Mouse (Mus musculus): ENCODE measurements around the gene Ccr9. TPM values are rescaled to one million over a fixed set of nuclear protein-coding genes. Genes with fewer than 3 reads are reported as not detected.

Ccr9 gene
- polyA plus RNA-seq, 1 experiment: 7.1 TPM

DNA sequence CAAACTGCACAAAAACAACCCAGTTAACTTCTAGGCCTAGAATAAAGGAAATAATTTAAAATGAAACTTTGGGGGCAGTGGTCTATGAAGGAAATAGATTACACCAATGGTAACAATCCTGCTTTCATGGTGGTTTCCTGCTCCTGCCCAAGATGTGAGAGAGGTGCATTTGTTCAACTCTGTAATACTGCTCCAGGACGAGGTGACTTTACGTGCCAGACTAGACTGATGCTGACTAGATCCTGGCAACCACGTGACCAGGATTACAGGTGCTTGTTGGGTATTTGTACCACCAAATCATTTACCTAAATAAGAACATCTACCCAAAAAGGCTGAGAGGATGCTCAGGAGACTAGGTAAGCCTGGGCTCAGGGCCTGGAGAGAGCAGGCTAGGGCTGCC, 133.6 kb downstream of the Ccr9 start:
- no peak for TF ChIP-seq CTCF (IDR thresholded peaks at IDR 0.05; ENCODE audit: extremely low read depth, insufficient read length, insufficient replicate concordance, low read depth, low read length)
- no peak for TF ChIP-seq POLR2A (IDR thresholded peaks at IDR 0.05; ENCODE audit: low read depth, low read length)
- H3K4me1 ChIP-seq (ENCODE audit: control insufficient read depth, insufficient read depth, insufficient read length, low read length): 0 out of 2 replicates have a peak, but pooled peaks cover 6% of the 10 kb centered on the region
- peaks cover 48% of the 10 kb centered on the region for H3K36me3 ChIP-seq (ENCODE audit: control insufficient read depth, insufficient read depth, low read length)
- H3K27me3 ChIP-seq (ENCODE audit: control insufficient read depth, insufficient read depth, low read length): no peaks in the 10 kb centered on the region
- no peak overlapping the region for H3K27ac ChIP-seq (ENCODE audit: insufficient read depth, low read depth, low read length)
- H3K4me3 ChIP-seq (ENCODE audit: low read depth, low read length): no peak overlapping the region
- 86% methylated on average over 3 of the region's 3 CpGs for WGBS

DNA sequence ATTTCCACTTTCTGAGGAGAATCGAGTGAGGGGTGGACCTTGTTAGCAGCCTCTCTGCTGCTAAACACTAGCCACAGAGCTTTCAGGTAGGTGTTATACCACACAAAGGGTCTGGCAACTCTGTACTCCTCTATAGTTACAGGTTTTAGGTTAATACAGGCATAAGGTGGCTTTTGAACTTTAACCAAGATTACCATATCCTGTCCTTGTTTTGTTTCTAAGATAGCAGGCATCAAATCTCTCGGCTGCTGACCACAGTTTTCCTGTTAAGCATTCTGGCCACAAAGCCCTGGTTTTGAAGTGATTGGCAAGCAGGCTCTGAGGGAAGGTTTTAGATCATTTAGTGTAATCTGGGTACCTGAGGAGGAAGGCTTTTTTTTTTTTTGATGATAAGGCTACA, 136.1 kb downstream of the Ccr9 start:
- TF ChIP-seq POLR2A (IDR thresholded peaks at IDR 0.05; ENCODE audit: low read depth, low read length) (no peak), CTCF (IDR thresholded peaks at IDR 0.05; ENCODE audit: extremely low read depth, insufficient read length, insufficient replicate concordance, low read depth, low read length) (no peak)
- 65% methylated on average over 2 of the region's 2 CpGs for WGBS
- H3K36me3 ChIP-seq (ENCODE audit: control insufficient read depth, insufficient read depth, low read length): peaks cover 58% of the 10 kb centered on the region

GRCm38 (mm10) chr9:123814821-123815220, 136.6 kb downstream of the Ccr9 start:
- Histone ChIP-seq H3K4me3 (ENCODE audit: low read depth, low read length) (no peak overlapping the region), H3K27me3 (ENCODE audit: control insufficient read depth, insufficient read depth, low read length) (no peaks in the 10 kb centered on the region), H3K36me3 (ENCODE audit: control insufficient read depth, insufficient read depth, low read length) (peaks cover 58% of the 10 kb centered on the region), H3K4me1 (ENCODE audit: control insufficient read depth, insufficient read depth, insufficient read length, low read length) (0 out of 2 replicates have a peak, but pooled peaks cover 6% of the 10 kb centered on the region), H3K27ac (ENCODE audit: insufficient read depth, low read depth, low read length) (peak overlapping the region; percentile 0; the same call in 1 of the 2 replicates)
- TF ChIP-seq CTCF (IDR thresholded peaks at IDR 0.05; ENCODE audit: extremely low read depth, insufficient read length, insufficient replicate concordance, low read depth, low read length): no peak
- no peak for TF ChIP-seq POLR2A (IDR thresholded peaks at IDR 0.05; ENCODE audit: low read depth, low read length)
- 83% methylated on average over 4 of the region's 4 CpGs for WGBS

More for the DNA sequence above, 136.1 kb downstream of the Ccr9 start:
- Histone ChIP-seq H3K27ac (ENCODE audit: insufficient read depth, low read depth, low read length) (0 out of 2 replicates have a peak overlapping the region, but pooled peaks have one; percentile 3), H3K4me3 (ENCODE audit: low read depth, low read length) (no peak overlapping the region), H3K4me1 (ENCODE audit: control insufficient read depth, insufficient read depth, insufficient read length, low read length) (0 out of 2 replicates have a peak, but pooled peaks cover 6% of the 10 kb centered on the region), H3K27me3 (ENCODE audit: control insufficient read depth, insufficient read depth, low read length) (no peaks in the 10 kb centered on the region)

DNA sequence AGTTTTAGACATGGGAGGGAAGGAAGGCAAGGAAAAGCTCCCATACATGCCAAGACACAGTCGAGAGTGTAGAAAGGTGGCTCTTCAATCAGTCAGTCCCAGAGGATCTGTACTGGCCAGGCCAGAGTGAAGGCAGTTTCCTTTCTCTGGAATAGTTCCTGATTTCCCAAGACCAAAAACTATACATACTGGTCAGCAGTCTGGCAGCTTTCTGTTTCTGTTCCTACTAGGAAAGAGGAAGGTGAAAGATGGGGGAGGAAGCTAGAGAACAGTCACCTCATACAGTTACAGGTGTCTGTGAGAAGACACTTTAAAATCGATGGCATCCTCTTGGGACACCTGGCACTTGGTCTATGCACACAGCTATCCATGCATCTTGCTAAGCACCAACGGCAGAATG, 137.2 kb downstream of the Ccr9 start:
- H3K4me1 ChIP-seq (ENCODE audit: control insufficient read depth, insufficient read depth, insufficient read length, low read length): 0 out of 2 replicates have a peak, but pooled peaks cover 6% of the 10 kb centered on the region
- no peaks in the 10 kb centered on the region for H3K27me3 ChIP-seq (ENCODE audit: control insufficient read depth, insufficient read depth, low read length)
- H3K4me3 ChIP-seq (ENCODE audit: low read depth, low read length): no peak overlapping the region
- H3K36me3 ChIP-seq (ENCODE audit: control insufficient read depth, insufficient read depth, low read length): peaks cover 54% of the 10 kb centered on the region
- WGBS: 80% methylated on average over 3 of the region's 3 CpGs
- TF ChIP-seq POLR2A (IDR thresholded peaks at IDR 0.05; ENCODE audit: low read depth, low read length) (no peak), CTCF (IDR thresholded peaks at IDR 0.05; ENCODE audit: extremely low read depth, insufficient read length, insufficient replicate concordance, low read depth, low read length) (no peak)
- 0 out of 2 replicates have a peak overlapping the region, but pooled peaks have one; percentile 24 for H3K27ac ChIP-seq (ENCODE audit: insufficient read depth, low read depth, low read length)

DNA sequence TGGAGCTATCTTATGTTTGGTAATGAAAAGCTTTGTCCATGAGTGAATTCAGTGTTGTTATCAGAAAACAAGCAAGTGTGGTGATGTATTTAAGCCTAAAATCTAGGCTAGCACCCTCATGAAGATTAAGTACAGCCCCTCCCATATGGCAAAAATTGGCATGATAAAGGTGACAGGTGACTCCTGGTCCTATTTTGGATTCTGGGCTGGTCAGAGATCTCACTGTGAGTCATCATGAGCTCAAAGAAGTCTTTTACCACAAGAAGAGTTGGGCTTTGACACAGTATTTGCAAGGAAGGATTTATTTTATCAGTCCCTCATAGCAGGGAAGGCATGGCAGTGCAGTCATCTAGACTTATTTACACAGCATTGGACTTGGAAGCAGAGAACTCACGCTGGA, 137.8 kb downstream of the Ccr9 start:
- 0 out of 2 replicates have a peak, but pooled peaks cover 6% of the 10 kb centered on the region for H3K4me1 ChIP-seq (ENCODE audit: control insufficient read depth, insufficient read depth, insufficient read length, low read length)
- H3K27ac ChIP-seq (ENCODE audit: insufficient read depth, low read depth, low read length): no peak overlapping the region
- no peak for TF ChIP-seq CTCF (IDR thresholded peaks at IDR 0.05; ENCODE audit: extremely low read depth, insufficient read length, insufficient replicate concordance, low read depth, low read length)
- no peak for TF ChIP-seq POLR2A (IDR thresholded peaks at IDR 0.05; ENCODE audit: low read depth, low read length)
- H3K36me3 ChIP-seq (ENCODE audit: control insufficient read depth, insufficient read depth, low read length): peaks cover 53% of the 10 kb centered on the region
- no peak overlapping the region for H3K4me3 ChIP-seq (ENCODE audit: low read depth, low read length)
- H3K27me3 ChIP-seq (ENCODE audit: control insufficient read depth, insufficient read depth, low read length): no peaks in the 10 kb centered on the region
- 64% methylated on average over 1 of the region's 1 CpGs for WGBS

- H3K27me3 ChIP-seq (ENCODE audit: control insufficient read depth, insufficient read depth, low read length): no peaks in the 10 kb centered on the region
- H3K36me3 ChIP-seq (ENCODE audit: control insufficient read depth, insufficient read depth, low read length): peaks cover 60% of the 10 kb centered on the region
- 0 out of 2 replicates have a peak, but pooled peaks cover 6% of the 10 kb centered on the region for H3K4me1 ChIP-seq (ENCODE audit: control insufficient read depth, insufficient read depth, insufficient read length, low read length)
- WGBS: 93% methylated on average over 2 of the region's 2 CpGs
- H3K4me3 ChIP-seq (ENCODE audit: low read depth, low read length): no peak overlapping the region
- TF ChIP-seq POLR2A (IDR thresholded peaks at IDR 0.05; ENCODE audit: low read depth, low read length) (no peak), CTCF (IDR thresholded peaks at IDR 0.05; ENCODE audit: extremely low read depth, insufficient read length, insufficient replicate concordance, low read depth, low read length) (no peak)
- H3K27ac ChIP-seq (ENCODE audit: insufficient read depth, low read depth, low read length): no peak overlapping the region
Measured at GRCm38 (mm10) chr9:123818601-123819000, 140.4 kb downstream of the Ccr9 start.

- Histone ChIP-seq H3K4me3 (ENCODE audit: low read depth, low read length) (no peak overlapping the region), H3K27ac (ENCODE audit: insufficient read depth, low read depth, low read length) (no peak overlapping the region), H3K4me1 (ENCODE audit: control insufficient read depth, insufficient read depth, insufficient read length, low read length) (no peaks in the 10 kb centered on the region), H3K27me3 (ENCODE audit: control insufficient read depth, insufficient read depth, low read length) (no peaks in the 10 kb centered on the region), H3K36me3 (ENCODE audit: control insufficient read depth, insufficient read depth, low read length) (peaks cover 79% of the 10 kb centered on the region)
- no peak for TF ChIP-seq POLR2A (IDR thresholded peaks at IDR 0.05; ENCODE audit: low read depth, low read length)
- WGBS: 61% methylated on average over 3 of the region's 3 CpGs
Measured at GRCm38 (mm10) chr9:123826631-123827030, 148.4 kb downstream of the Ccr9 start.
